Mouse (Mus musculus): ENCODE measurements around the gene Rab15.

DNA sequence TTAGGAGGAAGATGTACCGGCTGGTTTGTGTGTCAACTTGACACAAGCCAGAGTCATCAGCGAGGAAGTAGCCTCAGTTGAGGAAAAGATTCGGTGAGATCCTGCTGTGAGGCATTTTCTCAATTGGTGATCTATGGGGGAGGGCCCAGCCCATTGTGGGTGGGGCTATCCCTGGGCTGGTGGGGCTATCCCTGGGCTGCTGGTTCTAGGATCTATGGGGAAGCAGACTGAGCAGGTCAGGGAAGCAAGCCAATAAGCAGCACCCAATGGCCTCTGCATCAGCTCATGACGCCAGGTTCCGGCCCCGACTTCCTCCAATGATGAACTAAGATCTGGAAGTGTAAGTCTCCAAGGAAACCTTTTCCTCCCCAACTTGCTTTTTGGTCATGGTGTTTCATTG, 17.4 kb upstream of the Rab15 start:
- no peak for TF ChIP-seq SMC3 (IDR thresholded peaks at IDR 0.05; ENCODE audit: low read depth, low read length)
- TF ChIP-seq RAD21 (IDR thresholded peaks at IDR 0.05; ENCODE audit: low read depth, low read length) = no peak
- no peak for TF ChIP-seq UBTF (IDR thresholded peaks at IDR 0.05; ENCODE audit: borderline replicate concordance, insufficient read depth, low read depth, low read length)
- TF ChIP-seq GABPA (IDR thresholded peaks at IDR 0.05; ENCODE audit: low read depth, low read length) = no peak
- no peak for TF ChIP-seq POLR2A (IDR thresholded peaks at IDR 0.05; ENCODE audit: control insufficient read depth in 1 of 2, insufficient read depth in 1 of 2, low read depth in 1 of 2, low read length in 2 of 2, poor library complexity in 1 of 2)
- TF ChIP-seq MYC (IDR thresholded peaks at IDR 0.05; ENCODE audit: low read depth, low read length) = no peak
- TF ChIP-seq CTCF (IDR thresholded peaks at IDR 0.05 in 2 of 3, conservative IDR thresholded peaks at IDR 0.05 in 1 of 3; ENCODE audit: control insufficient read depth in 1 of 3, insufficient read depth in 1 of 3, low read depth in 2 of 3, low read length in 3 of 3, poor library complexity in 1 of 3, severe bottlenecking in 1 of 3) = no peak
- TF ChIP-seq TAL1 (IDR thresholded peaks at IDR 0.05; ENCODE audit: low read length) = no peak
- TF ChIP-seq CHD1 (IDR thresholded peaks at IDR 0.05; ENCODE audit: low read depth, low read length) = no peak
- TF ChIP-seq MEF2A (IDR thresholded peaks at IDR 0.05; ENCODE audit: extremely low read depth, insufficient replicate concordance, low read depth, low read length, poor library complexity, severe bottlenecking) = no peak
- no peak for TF ChIP-seq TBP (IDR thresholded peaks at IDR 0.05; ENCODE audit: low read depth, low read length)
- no peak for TF ChIP-seq MAX (IDR thresholded peaks at IDR 0.05; ENCODE audit: low read length)
- TF ChIP-seq EP300 (IDR thresholded peaks at IDR 0.05; ENCODE audit: low read depth in 1 of 2, low read length in 2 of 2) = no peak
- TF ChIP-seq BHLHE40 (IDR thresholded peaks at IDR 0.05; ENCODE audit: borderline replicate concordance, low read depth, low read length) = no peak
